Mouse (Mus musculus): ENCODE measurements around the gene Acsl1.

The Acsl1 gene

DNA sequence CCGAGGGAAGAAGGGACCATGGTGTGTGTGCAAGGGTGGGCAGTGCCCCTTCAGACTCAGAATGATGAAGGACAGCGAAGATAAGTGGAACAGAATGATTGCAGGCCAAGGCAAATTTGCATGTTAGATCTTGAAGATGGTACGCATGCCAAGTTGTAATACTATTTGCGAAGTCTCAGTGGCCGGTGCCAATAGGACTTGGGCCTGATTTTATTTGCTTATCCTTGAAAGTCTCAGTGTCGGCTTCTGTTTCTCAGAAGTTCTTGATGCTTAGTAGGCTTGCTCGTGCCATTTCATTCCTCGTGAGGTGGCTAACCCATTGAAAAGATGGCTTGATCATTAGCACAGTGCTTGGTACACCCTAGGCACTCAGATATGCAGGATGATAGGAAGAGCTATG lies 19.4 kb downstream of the Acsl1 start:
- CTCF ChIA-PET = no interaction called here
- POLR2A ChIA-PET = interaction anchor here in 2 of 4 experiments (1.2 to 5.1 kb wide), 5 partner anchors 16 to 279 kb away, joined by 4 to 28 read pairs (median 4); partner anchors contain the start of genes Acsl1 (in 1 of the 2), Cenpu (in 1 of the 2) and Slc25a4 (in 1 of the 2)

DNA sequence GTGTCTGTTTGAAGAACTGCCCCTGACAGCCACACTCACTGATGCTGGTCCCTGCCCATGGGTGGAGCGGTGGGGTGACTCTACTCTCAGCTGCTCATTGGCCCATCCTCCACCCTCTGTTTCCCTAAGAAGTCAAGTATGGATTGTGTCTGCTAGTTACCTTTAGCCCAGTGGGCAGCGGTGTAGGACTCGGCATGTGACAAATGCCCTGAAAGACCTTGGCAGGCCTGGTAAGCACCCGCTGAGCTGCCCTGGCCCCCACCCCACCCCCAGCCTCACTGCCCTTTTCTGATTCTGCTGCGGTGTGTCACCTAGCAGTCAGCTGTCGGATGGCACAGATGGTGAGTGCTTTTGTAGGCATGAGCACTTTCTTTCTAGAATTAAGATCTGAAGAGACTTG lies 20.0 kb downstream of the Acsl1 start:
- POLR2A ChIA-PET = interaction anchor here in 2 of 4 experiments (1.2 to 5.1 kb wide), 8 partner anchors 10 to 280 kb away, joined by 3 to 28 read pairs (median 4); partner anchors contain the start of genes Acsl1 (in 1 of the 2), Cenpu (in 1 of the 2) and Slc25a4 (in 1 of the 2)
- CTCF ChIA-PET = interaction anchor here in 1 of 4 experiments (0.5 kb wide), 1 partner anchor 64 kb away, joined by 7 read pairs; no protein-coding TSS in a partner anchor

DNA sequence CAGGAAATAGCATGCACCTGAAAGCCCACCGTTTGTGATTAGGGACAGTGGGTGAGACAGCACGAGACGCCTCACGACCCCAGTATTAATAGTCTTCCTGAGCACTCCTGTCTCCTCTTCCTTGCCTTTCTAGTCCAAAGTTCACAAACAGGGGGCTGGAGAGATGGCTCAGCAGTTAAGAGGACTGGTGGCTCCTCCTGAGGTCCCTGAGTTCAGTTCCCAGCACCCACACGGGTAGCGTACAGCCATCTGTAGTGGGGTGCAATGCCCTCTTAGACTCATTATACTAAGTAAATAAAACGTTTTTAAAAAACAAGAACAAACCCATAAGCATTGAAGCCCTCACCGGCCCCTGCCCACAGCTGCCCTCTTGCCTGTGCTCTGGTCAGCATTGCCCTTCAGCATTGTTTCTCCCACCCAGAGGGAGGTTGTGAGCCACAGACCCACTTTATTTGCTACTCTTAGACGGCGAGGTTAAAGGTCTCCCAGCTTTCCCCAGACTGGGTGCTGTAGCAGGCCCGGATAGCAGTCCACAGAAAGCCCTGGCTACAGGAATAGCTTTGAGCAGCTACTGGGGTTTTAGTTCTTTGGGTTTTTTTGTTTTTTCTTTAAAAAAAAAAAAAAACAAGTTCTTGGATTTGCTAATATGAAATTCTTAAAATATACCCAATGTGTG lies 22.8 kb downstream of the Acsl1 start:
- POLR2A ChIA-PET = interaction anchor here in 1 of 4 experiments (0.6 to 3.6 kb wide), 2 partner anchors 9 to 636 kb away, joined by 3 to 11 read pairs; no protein-coding TSS in a partner anchor
- CTCF ChIA-PET = interaction anchor here in 2 of 4 experiments (0.6 to 0.7 kb wide), 3 partner anchors 205 to 1485 kb away, joined by 3 to 7 read pairs (median 4); no protein-coding TSS in a partner anchor

DNA sequence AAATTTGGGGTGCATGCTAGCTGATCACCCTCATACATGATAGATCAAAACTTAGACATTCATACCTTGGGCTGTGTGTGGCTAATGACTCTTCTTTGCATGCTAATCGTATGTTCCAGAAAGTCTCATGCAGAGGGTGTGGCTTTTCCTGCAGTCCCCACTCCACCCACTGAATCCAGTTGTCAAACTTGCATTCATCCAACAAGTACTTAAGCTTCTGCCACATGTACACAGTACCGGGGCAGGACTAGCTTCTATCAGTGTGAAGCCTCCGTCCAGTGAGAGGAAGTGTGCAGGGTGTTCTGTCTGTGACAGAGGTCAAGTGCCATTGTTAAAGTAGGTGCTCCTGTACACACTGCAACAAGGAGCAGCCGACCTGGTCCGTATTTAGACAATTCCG lies 26.0 kb downstream of the Acsl1 start:
- ChIA-PET POLR2A (interaction anchor here in 2 of 4 experiments (0.8 to 3.5 kb wide), 2 partner anchors 12 to 13 kb away, joined by 3 to 10 read pairs; no protein-coding TSS in a partner anchor), CTCF (no interaction called here)

DNA sequence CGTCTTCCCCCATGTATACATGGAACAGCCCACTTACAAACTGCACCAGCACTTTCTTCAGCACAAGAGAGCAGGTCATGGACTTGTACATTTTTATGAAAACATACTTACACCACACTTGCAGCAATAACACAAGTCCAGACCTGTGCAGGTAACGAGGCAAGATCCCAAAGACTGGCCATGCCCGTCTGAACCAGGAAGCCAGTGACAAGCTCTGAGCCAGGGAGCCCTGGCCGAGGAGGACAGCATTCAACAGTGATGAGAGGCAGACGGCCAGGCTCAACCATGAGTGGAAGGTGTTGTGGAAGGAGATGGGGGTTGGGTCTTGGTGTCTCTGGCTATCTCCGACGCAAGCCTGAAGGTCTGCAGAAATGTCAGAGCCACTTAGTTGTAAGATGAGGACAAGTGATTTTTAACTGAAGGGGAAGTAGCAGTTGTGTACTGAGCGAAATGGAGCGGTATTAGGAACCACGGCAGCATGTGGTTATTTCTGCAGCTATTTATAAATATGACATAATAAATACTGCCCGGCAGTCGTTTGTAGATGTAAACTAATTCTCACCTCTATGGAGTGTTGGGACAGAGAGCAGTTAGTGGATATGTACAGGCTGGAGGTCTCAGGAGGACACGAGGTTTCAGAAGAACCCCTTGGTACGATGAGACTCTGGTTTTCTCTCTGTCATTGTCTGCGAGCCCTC lies 26.6 kb downstream of the Acsl1 start:
- POLR2A ChIA-PET = interaction anchor here in 1 of 4 experiments (1.2 to 3.5 kb wide), 2 partner anchors 9 to 13 kb away, joined by 6 to 10 read pairs; no protein-coding TSS in a partner anchor
- CTCF ChIA-PET = no interaction called here

DNA sequence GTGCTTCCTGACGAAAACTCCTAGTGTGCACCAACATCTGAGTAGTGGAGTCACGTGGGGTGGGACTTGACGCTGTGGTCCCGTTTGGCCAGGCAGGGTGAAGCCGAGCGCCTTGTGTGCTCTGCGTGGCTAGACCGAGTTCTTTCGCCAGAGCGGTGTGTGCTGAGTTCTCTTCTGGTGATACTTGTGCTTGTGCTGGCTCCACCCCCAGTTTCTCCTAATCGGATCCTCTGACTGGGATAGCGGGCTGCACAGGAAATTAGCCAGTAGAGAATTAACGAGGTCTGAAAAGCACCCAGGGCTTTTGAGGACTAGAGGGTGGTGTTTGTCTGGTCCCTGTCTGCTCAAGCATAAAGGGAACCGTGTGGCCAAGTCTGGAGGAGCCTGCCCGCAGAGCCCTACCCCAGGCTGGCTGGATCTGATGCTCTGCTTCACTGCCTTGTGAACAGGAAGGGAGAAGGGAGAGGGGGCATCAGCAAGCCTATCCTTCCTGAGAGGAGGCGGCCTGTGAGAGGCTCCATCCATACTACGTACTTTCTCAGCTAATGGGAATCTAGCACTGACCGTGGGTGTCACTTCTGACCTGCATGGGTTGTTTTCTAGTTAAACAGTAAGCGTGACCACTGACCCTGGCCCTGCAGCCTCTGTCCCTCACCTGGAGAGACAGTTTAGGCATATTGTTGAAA lies 28.7 kb downstream of the Acsl1 start:
- ChIA-PET POLR2A (no interaction called here), CTCF (no interaction called here)

DNA sequence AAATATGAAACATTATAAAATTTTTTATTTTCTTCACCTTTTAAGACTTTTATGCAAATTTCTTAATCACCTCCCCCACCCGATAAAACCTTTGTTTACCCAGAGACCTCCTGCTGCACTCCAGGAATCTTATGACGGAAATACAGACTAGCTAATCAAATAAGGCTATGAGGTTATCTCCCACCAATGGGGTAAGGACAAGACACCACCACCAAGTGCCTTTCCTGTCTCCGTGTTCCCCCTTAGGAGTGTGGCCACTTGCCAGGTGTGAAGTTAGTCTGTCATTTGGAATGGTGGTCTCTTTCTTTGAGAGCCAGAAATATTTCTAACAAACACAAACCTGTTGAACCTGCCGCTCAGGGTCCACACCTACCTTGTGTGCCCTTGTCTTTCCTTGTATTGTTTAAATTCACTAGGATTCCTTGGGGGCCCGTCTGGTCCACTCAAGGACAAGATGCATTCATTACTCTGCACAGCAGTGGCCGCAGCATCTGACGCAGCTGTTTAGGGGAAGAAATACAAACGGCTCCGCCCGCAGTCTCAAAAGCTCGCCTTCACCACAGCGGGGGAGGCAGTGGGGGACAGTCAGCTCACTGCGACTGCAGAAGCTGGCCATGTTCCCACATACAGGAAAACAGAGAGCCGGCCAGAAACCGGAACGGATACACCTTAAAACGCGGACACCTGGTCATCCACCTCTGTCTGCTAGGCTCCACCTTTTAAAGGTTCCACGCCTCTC lies 31.7 kb downstream of the Acsl1 start:
- CTCF ChIA-PET = interaction anchor here in 1 of 4 experiments (0.6 kb wide), 1 partner anchor 18 kb away, joined by 3 read pairs; no protein-coding TSS in a partner anchor
- POLR2A ChIA-PET = interaction anchor here in 3 of 4 experiments (0.6 to 2.4 kb wide), 6 partner anchors 18 to 171 kb away, joined by 3 to 15 read pairs (median 6); partner anchors contain the start of gene Acsl1 (in 1 of the 3)

DNA sequence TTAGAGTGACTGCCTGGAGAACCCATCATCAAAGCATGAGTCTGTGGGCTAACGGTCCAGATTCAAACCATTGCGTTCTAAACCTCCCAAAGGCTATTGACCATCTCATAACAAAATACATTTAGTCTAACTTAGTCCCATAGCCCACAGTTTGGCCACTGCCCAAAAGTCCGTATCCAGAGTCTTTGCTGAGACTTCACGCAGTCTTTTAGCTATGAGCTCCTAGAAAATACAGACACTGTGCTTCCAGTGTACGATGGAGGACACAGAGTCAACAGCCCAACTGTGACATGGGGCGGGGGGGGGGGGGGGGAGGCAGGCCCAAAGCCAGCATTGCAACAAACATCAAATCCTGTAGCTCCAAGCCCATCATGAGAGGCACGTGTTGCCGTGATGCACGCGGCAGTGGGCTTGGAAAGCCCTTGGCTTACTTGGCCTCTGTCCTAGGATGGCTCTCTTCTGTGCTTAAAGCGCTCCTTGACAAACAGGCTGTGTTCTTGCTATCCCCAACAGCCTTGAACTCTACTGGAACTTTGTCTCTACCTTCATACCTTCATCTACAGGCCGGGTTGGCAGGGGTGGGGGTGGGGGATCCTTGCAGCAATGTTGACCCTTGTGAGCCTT lies 32.3 kb downstream of the Acsl1 start:
- POLR2A ChIA-PET = interaction anchor here in 3 of 4 experiments (0.9 to 2.4 kb wide), 5 partner anchors 19 to 115 kb away, joined by 3 to 15 read pairs (median 5); partner anchors contain the start of gene Acsl1 (in 1 of the 3)
- CTCF ChIA-PET = interaction anchor here in 1 of 4 experiments (0.6 kb wide), 2 partner anchors 19 to 361 kb away, joined by 3 read pairs; no protein-coding TSS in a partner anchor

DNA sequence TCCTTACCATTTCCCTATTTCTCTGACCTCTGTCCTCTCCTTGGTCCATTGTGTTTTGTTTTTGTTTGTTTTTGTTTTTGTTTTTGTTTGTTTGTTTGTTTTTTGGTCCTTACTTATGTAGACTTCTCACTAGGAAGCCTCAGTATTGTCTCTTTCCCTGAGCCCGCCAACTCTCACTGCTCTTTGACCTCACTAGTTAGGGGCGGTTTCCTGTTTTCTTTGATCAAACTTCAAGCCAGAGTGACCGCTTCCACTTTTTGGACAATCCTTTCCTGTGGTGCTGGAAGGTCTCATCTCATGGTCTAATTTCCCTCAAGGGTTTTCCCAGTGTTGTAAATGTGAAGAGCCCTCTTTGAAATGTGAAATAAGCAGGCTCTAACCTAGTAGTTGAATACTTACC lies 33.4 kb downstream of the Acsl1 start:
- ChIA-PET POLR2A (interaction anchor here in 1 of 4 experiments (2.4 kb wide), 1 partner anchor 20 kb away, joined by 15 read pairs; no protein-coding TSS in a partner anchor), CTCF (no interaction called here)

DNA sequence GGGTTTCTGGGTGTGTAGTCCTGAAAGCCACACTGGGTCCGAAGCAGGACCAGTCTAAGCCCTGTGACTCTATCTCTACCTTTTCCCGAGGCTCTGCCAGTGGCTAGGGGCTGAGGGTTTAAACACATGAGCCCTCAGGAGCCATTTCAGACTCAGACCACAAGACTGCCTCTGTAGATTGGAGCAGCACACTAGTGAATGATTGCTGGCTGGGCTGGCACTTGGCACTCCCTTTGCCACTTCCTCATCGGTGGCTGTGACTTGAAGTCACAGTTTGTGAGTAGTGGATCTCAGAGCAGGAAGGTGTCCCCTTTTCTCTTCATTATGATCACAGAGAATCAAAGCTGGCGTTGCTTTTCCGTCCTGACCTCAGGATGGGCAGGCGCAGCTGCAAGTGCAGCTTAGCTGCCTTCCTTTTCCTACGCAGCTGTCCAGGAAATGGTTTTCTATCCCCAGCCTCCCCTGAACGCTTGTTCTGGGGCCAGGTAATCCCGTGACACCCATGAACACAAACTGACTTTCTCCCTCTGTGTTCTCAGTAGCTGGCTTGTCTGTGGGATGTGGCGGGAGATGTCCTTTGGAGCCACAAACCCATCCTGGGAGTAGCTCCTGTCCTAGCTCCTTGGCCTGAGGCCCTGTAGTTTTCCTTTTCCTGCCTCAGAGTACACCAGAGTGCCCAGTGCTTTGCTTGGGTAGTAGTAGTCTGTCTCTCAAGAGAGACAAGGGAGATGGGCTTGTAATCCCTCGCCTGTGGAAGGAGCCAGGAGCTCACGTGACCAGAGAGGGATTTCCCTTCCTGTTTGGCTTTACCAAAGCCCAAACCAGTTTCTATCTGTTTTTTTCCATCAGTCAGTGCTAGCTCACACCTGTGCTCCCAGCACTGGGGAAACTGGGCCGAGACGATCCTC lies 37.9 kb downstream of the Acsl1 start:
- CTCF ChIA-PET = interaction anchor here in 1 of 4 experiments (1.1 kb wide), 1 partner anchor 51 kb away, joined by 3 read pairs; no protein-coding TSS in a partner anchor
- POLR2A ChIA-PET = interaction anchor here in 2 of 4 experiments (0.5 to 1.7 kb wide), 6 partner anchors 20 to 168 kb away, joined by 3 to 20 read pairs (median 4); no protein-coding TSS in a partner anchor

DNA sequence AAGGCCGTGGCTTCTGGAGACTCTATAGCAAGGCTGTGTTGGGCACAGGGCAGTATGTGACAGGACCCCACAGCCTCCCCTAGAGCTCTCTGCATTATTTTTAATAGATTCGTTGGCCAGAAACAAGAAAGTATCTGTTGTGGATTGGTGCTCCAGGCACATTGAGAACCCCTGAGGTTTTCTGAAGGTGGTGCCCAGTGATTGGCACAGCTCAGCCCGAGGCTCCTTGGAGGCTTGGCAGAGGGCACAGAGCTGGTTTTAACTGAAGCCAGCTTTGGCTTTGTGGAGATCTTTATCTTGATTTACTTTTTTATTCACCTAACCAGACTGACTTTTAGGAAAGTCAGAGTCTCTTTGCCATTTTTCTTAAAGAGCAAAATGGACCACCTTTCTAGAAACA lies 38.6 kb downstream of the Acsl1 start:
- CTCF ChIA-PET = interaction anchor here in 1 of 4 experiments (0.6 kb wide), 1 partner anchor 35 kb away, joined by 4 read pairs; no protein-coding TSS in a partner anchor

DNA sequence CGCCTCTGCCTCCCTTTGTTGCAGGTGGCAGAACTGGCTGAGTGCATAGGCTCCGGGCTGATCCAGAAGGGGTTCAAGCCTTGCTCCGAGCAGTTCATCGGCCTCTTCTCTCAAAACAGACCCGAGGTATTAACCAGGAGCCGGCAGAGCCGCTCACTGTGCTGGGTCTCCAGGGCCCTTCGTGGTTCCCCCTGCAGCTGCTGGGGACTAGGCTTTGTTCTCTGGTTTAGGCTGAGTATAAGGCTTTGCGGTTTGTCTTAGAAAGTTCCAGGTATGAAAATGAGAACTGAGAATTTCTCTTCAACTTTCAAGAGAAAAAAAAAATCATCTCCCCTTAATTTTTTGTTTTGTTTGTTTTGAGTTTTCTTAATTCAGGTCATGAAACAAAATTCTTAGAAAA lies 40.5 kb downstream of the Acsl1 start:
- CTCF ChIA-PET = no interaction called here
- POLR2A ChIA-PET = interaction anchor here in 1 of 4 experiments (1.5 kb wide), 1 partner anchor 106 kb away, joined by 5 read pairs; the partner anchor contains the start of genes Casp3 and Primpol

More for the DNA sequence above, 38.6 kb downstream of the Acsl1 start:
- POLR2A ChIA-PET = interaction anchor here in 2 of 4 experiments (0.8 to 1.7 kb wide), 6 partner anchors 9 to 169 kb away, joined by 3 to 5 read pairs (median 3); no protein-coding TSS in a partner anchor

DNA sequence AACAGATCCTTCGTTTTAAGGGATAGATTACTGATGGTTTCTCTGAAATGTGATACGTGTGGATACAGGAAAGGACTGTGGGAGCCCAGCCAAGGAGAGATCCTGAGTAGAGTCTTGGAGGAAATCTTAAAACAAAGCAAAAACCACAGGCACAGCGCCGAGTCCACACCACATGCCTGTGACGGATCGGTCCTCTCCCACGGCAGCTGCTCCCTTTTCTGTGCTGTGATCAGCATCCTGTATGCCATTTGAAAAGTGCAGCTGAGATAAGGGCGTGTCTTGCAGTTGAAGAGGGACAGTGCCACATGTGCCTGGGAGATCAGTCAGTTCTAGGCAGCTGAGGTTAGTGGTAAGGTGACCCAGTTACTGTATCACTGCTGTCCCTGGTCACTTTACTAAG lies 41.7 kb downstream of the Acsl1 start:
- POLR2A ChIA-PET = interaction anchor here in 2 of 4 experiments (0.7 to 1.6 kb wide), 2 partner anchors 29 to 145 kb away, joined by 3 to 5 read pairs; no protein-coding TSS in a partner anchor
- CTCF ChIA-PET = no interaction called here

DNA sequence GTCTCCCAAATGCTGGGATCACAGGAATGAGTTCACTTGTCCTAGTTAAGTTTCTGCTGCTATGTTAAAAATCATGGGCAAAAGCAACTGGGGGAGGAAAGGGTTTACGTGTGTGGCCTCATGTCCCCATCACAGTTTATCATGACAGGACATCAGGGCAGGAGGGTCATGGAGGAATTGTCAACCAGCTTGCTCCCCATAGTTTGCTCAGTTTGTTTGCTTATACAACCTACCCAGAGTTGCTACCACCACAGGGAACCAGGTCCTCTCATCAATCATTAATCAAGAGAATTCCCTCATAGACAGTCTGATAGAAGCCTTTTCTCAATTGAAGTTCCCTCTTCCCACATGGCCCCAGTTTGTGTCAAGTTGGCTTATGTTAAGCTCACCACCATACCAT lies 43.2 kb downstream of the Acsl1 start:
- CTCF ChIA-PET = no interaction called here
- POLR2A ChIA-PET = interaction anchor here in 2 of 4 experiments (0.5 to 0.8 kb wide), 2 partner anchors 30 to 214 kb away, joined by 3 to 4 read pairs; no protein-coding TSS in a partner anchor

DNA sequence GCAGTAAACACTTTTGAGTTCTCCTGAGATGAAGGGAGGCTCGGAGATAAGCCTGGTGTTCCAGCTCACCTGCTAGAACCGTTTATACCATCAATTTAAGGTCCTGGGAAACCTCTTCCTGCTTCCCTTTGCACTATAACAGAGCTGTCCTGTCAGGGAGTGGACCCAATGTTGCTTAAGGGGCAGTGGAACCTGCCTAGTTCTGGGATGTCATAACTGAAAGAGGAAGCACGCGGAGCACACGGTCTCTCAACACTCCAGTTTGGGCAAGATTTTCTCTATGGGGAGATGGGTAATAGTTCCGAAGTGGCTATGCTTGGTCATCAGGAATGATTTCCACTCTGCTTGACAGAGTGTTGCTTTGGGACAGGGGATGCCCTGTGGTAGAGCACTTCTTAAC lies 49.8 kb downstream of the Acsl1 start:
- ChIA-PET CTCF (no interaction called here), POLR2A (no interaction called here)

DNA sequence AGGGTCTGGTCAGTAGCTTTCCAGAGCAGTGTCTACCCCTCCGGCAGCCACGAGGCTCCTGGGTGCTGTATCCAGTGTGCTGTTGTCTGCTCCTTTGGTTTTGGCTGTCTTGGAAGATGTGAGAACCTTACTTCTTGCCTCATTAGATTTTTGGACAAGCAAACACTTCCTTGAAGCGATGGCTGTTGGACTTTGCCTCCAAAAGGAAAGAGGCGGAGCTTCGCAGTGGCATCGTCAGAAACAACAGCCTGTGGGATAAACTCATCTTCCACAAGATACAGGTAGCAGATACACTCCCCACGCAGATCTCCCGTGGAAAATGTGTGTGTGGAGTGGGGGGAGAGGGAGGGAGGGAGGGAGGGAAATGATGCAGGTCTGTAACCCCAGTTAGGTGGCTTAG lies 55.3 kb downstream of the Acsl1 start:
- ChIA-PET CTCF (no interaction called here), POLR2A (interaction anchor here in 3 of 4 experiments (0.5 to 2.5 kb wide), 8 partner anchors 11 to 315 kb away, joined by 3 to 10 read pairs (median 4); partner anchors contain the start of genes Casp3 (in 1 of the 3), Primpol (in 1 of the 3) and Slc25a4 (in 1 of the 3))

Data from embryonic stem cell, embryonic (primary cell).